Mouse (Mus musculus) embryonic facial prominence, embryonic 13.5 days (tissue): ENCODE data around the gene Fbxo46. TPM values are rescaled to one million over a fixed set of nuclear protein-coding genes. Genes with fewer than 3 reads are reported as not detected.

Experiments
- ATAC-seq: fragments of 200-750 bp; cut with Nextera tagmentation; 2 replicates; pipeline ENCODE4 v1.8.0; 2017; ENCODE audit warnings: low read depth; ENCODE audit not compliant: insufficient number of reproducible peaks, insufficient read depth, low FRiP score, low TSS enrichment
- H3K27ac ChIP-seq: fragments of 300-500 bp; sonication (generic); 2 replicates; pipeline ENCODE4 v1.5.1; 2015; ENCODE audit warnings: moderate library complexity, mild to moderate bottlenecking, inconsistent platforms
- H3K27me3 ChIP-seq: fragments of 300-500 bp; sonication (generic); 2 replicates; pipeline ENCODE4 v1.6.1; 2015; ENCODE audit warnings: mild to moderate bottlenecking, inconsistent platforms
- H3K36me3 ChIP-seq: fragments of 300-500 bp; sonication (generic); 2 replicates; pipeline ENCODE4 v1.6.1; 2015; ENCODE audit warnings: mild to moderate bottlenecking, inconsistent platforms
- H3K4me1 ChIP-seq: fragments of 300-500 bp; sonication (generic); 2 replicates; pipeline ENCODE4 v1.6.1; 2015; ENCODE audit warnings: inconsistent platforms
- H3K4me2 ChIP-seq: fragments of 300-500 bp; sonication (generic); 2 replicates; pipeline ENCODE4 v1.6.1; 2015; ENCODE audit warnings: moderate library complexity, mild to moderate bottlenecking, inconsistent platforms
- H3K4me3 ChIP-seq: fragments of 300-500 bp; sonication (generic); 2 replicates; pipeline ENCODE4 v1.5.1; 2015; ENCODE audit warnings: mild to moderate bottlenecking, inconsistent platforms
- H3K9ac ChIP-seq: fragments of 300-500 bp; sonication (generic); 2 replicates; pipeline ENCODE4 v1.6.1; 2015; ENCODE audit warnings: mild to moderate bottlenecking, inconsistent platforms
- H3K9me3 ChIP-seq: fragments of 300-500 bp; sonication (generic); 2 replicates; pipeline ENCODE4 v1.6.1; 2016; ENCODE audit warnings: inconsistent platforms
- WGBS: fragments of 180-500 bp; shearing (Covaris S2); methylation state at CpG from one replicate; pipeline ENCODE4 v1.1.7; 2015; ENCODE audit warnings: mixed read lengths; 5-methylcytosine and 5-hydroxymethylcytosine counted together
- polyA plus RNA-seq: library from polyadenylated mRNA; unstranded; fragments of >200 nt; fragmentation: Nextera tagmentation; extraction: Ambion mirVana; gene quantifications from 2 replicates; pipeline ENCODE4 v1.2.1, GENCODE M21; 2015

Gene Fbxo46
- polyA plus RNA-seq, 1 experiment from 2014 or later, result 16.6 TPM

GRCm38 (mm10) chr7:19083096-19083495 is 36.6 kb upstream of the Fbxo46 start:
- ATAC-seq, result no peak

GRCm38 (mm10) chr7:19083701-19084100 is 36.0 kb upstream of the Fbxo46 start, which contains the start of gene Dmpk:
Dmpk (plus strand) TSS chr7:19083849.
- Histone ChIP-seq H3K4me2 (peak within 1 kb of the TSS; percentile 33), H3K9me3 (no peaks in the 10 kb centered on the region), H3K4me3 (0 out of 2 replicates have a peak within 1 kb of the TSS, but pooled peaks have one; percentile 0), H3K36me3 (peaks cover 75% of the 10 kb centered on the region), H3K27ac (peak within 1 kb of the TSS; percentile 16; the same call in 1 of the 2 replicates), H3K27me3 (no peaks in the 10 kb centered on the region), H3K9ac (peak within 1 kb of the TSS; percentile 40; the same call in 1 of the 2 replicates), H3K4me1 (peaks cover 46% of the 10 kb centered on the region)
- WGBS, result 53% methylated on average over 10 of the region's 10 CpGs
- no peak for ATAC-seq

More at GRCm38 (mm10) chr7:19083096-19083495, 36.6 kb upstream of the Fbxo46 start:
- no peak overlapping the region for H3K4me3 ChIP-seq
- H3K4me2 ChIP-seq, result 0 out of 2 replicates have a peak overlapping the region, but pooled peaks have one; percentile 33
- no peak overlapping the region for H3K27ac ChIP-seq
- H3K36me3 ChIP-seq, result peaks cover 75% of the 10 kb centered on the region
- no peaks in the 10 kb centered on the region for H3K9me3 ChIP-seq
- H3K4me1 ChIP-seq, result peaks cover 47% of the 10 kb centered on the region
- no peaks in the 10 kb centered on the region for H3K27me3 ChIP-seq
- 57% methylated on average over 6 of the region's 6 CpGs for WGBS
- H3K9ac ChIP-seq, result no peak overlapping the region

- no peak for ATAC-seq
- H3K9ac ChIP-seq, result no peak overlapping the region
- 67% methylated on average over 6 of the region's 6 CpGs for WGBS
- H3K9me3 ChIP-seq, result no peaks in the 10 kb centered on the region
- H3K4me3 ChIP-seq, result 0 out of 2 replicates have a peak overlapping the region, but pooled peaks have one; percentile 0
- no peaks in the 10 kb centered on the region for H3K27me3 ChIP-seq
- peak overlapping the region; percentile 33 for H3K4me2 ChIP-seq
- peaks cover 46% of the 10 kb centered on the region for H3K4me1 ChIP-seq
- 0 out of 2 replicates have a peak overlapping the region, but pooled peaks have one; percentile 16 for H3K27ac ChIP-seq
- H3K36me3 ChIP-seq, result peaks cover 74% of the 10 kb centered on the region
Observed at GRCm38 (mm10) chr7:19084277-19084771, 35.3 kb upstream of the Fbxo46 start.

- no peak; the same call in 1 of the 2 replicates for ATAC-seq
- Histone ChIP-seq H3K4me2 (no peak overlapping the region), H3K9ac (peak overlapping the region; percentile 44; the same call in 1 of the 2 replicates), H3K4me1 (peaks cover 46% of the 10 kb centered on the region), H3K9me3 (no peaks in the 10 kb centered on the region), H3K4me3 (no peak overlapping the region), H3K27me3 (no peaks in the 10 kb centered on the region), H3K36me3 (peaks cover 68% of the 10 kb centered on the region), H3K27ac (peak overlapping the region; percentile 39; the same call in 1 of the 2 replicates)
- WGBS, result 24% methylated on average over 9 of the region's 9 CpGs
Observed at GRCm38 (mm10) chr7:19084921-19085473, 34.7 kb upstream of the Fbxo46 start.

GRCm38 (mm10) chr7:19085495-19085894 is 34.2 kb upstream of the Fbxo46 start:
- no peak for ATAC-seq
- WGBS, result 12% methylated on average over 6 of the region's 6 CpGs
- 0 out of 2 replicates have a peak overlapping the region, but pooled peaks have one; percentile 3 for H3K4me3 ChIP-seq
- no peaks in the 10 kb centered on the region for H3K9me3 ChIP-seq
- H3K27me3 ChIP-seq, result no peaks in the 10 kb centered on the region
- peaks cover 46% of the 10 kb centered on the region for H3K4me1 ChIP-seq
- peak overlapping the region; percentile 39; the same call in 1 of the 2 replicates for H3K27ac ChIP-seq
- H3K4me2 ChIP-seq, result peak overlapping the region; percentile 37
- peak overlapping the region; percentile 44 for H3K9ac ChIP-seq
- H3K36me3 ChIP-seq, result peaks cover 68% of the 10 kb centered on the region

- H3K27me3 ChIP-seq, result peaks cover 3% of the 10 kb centered on the region; the same call in 1 of the 2 replicates
- peaks cover 68% of the 10 kb centered on the region for H3K36me3 ChIP-seq
- 16% methylated on average over 14 of the region's 14 CpGs for WGBS
- no peak for ATAC-seq
- no peaks in the 10 kb centered on the region for H3K9me3 ChIP-seq
- peak overlapping the region; percentile 44; the same call in 1 of the 2 replicates for H3K9ac ChIP-seq
- 0 out of 2 replicates have a peak overlapping the region, but pooled peaks have one; percentile 3 for H3K4me3 ChIP-seq
- H3K4me1 ChIP-seq, result peaks cover 46% of the 10 kb centered on the region
- H3K4me2 ChIP-seq, result peak overlapping the region; percentile 37
- 0 out of 2 replicates have a peak overlapping the region, but pooled peaks have one; percentile 39 for H3K27ac ChIP-seq
Observed at GRCm38 (mm10) chr7:19086042-19086441, 33.6 kb upstream of the Fbxo46 start.

- peaks cover 62% of the 10 kb centered on the region for H3K36me3 ChIP-seq
Observed at GRCm38 (mm10) chr7:19086760-19087159, 32.9 kb upstream of the Fbxo46 start.

GRCm38 (mm10) chr7:19088813-19089212 is 30.8 kb upstream of the Fbxo46 start:
- no peak overlapping the region for H3K27ac ChIP-seq
- H3K27me3 ChIP-seq, result peaks cover 7% of the 10 kb centered on the region
- 0 out of 2 replicates have a peak overlapping the region, but pooled peaks have one; percentile 3 for H3K4me3 ChIP-seq
- no peak overlapping the region for H3K4me2 ChIP-seq
- H3K4me1 ChIP-seq, result peaks cover 53% of the 10 kb centered on the region
- peaks cover 41% of the 10 kb centered on the region for H3K36me3 ChIP-seq
- ATAC-seq, result no peak
- no peak overlapping the region for H3K9ac ChIP-seq
- 36% methylated on average over 10 of the region's 10 CpGs for WGBS
- H3K9me3 ChIP-seq, result no peaks in the 10 kb centered on the region

More at GRCm38 (mm10) chr7:19086760-19087159, 32.9 kb upstream of the Fbxo46 start:
- no peak overlapping the region for H3K27ac ChIP-seq
- no peak overlapping the region for H3K4me2 ChIP-seq
- H3K4me3 ChIP-seq, result no peak overlapping the region
- no peak for ATAC-seq
- peaks cover 54% of the 10 kb centered on the region for H3K4me1 ChIP-seq
- 63% methylated on average over 18 of the region's 18 CpGs for WGBS
- H3K9ac ChIP-seq, result no peak overlapping the region
- peaks cover 7% of the 10 kb centered on the region for H3K27me3 ChIP-seq
- H3K9me3 ChIP-seq, result no peaks in the 10 kb centered on the region

GRCm38 (mm10) chr7:19091913-19092312 is 27.7 kb upstream of the Fbxo46 start:
- 31% methylated on average over 17 of the region's 17 CpGs for WGBS
- H3K4me3 ChIP-seq, result peak overlapping the region; percentile 85; the same call in 1 of the 2 replicates

GRCm38 (mm10) chr7:19092381-19093173 is 27.1 kb upstream of the Fbxo46 start:
- WGBS, result 3% methylated on average over 38 of the region's 38 CpGs
- peak; percentile 63 for ATAC-seq
- peak overlapping the region; percentile 74 for H3K9ac ChIP-seq
- H3K36me3 ChIP-seq, result peaks cover 38% of the 10 kb centered on the region
- H3K9me3 ChIP-seq, result no peaks in the 10 kb centered on the region
- H3K4me1 ChIP-seq, result peaks cover 43% of the 10 kb centered on the region
- peaks cover 7% of the 10 kb centered on the region for H3K27me3 ChIP-seq
- peak overlapping the region; percentile 85 for H3K4me3 ChIP-seq
- peak overlapping the region; percentile 95 for H3K27ac ChIP-seq
- H3K4me2 ChIP-seq, result peak overlapping the region; percentile 91

More at GRCm38 (mm10) chr7:19091913-19092312, 27.7 kb upstream of the Fbxo46 start:
- Histone ChIP-seq H3K36me3 (peaks cover 37% of the 10 kb centered on the region), H3K27ac (peak overlapping the region; percentile 95), H3K4me1 (peaks cover 36% of the 10 kb centered on the region), H3K9me3 (no peaks in the 10 kb centered on the region), H3K27me3 (peaks cover 7% of the 10 kb centered on the region), H3K4me2 (peak overlapping the region; percentile 91), H3K9ac (peak overlapping the region; percentile 74)
- no peak for ATAC-seq

GRCm38 (mm10) chr7:19093174-19093521 is 26.5 kb upstream of the Fbxo46 start:
- Histone ChIP-seq H3K9ac (peak overlapping the region; percentile 74), H3K27ac (peak overlapping the region; percentile 95), H3K9me3 (no peaks in the 10 kb centered on the region), H3K4me1 (peaks cover 49% of the 10 kb centered on the region), H3K4me2 (peak overlapping the region; percentile 91), H3K27me3 (peaks cover 7% of the 10 kb centered on the region), H3K4me3 (peak overlapping the region; percentile 85), H3K36me3 (peaks cover 35% of the 10 kb centered on the region)
- 2% methylated on average over 15 of the region's 15 CpGs for WGBS
- peak; percentile 35; the same call in 1 of the 2 replicates for ATAC-seq
